Mouse (Mus musculus): ENCODE measurements around the gene Rere.
"Not testable (repeated sequence)": the region's sequence is repeated elsewhere in the genome, so short reads cannot be mapped to it uniquely, and the experiment has no call there.

Gene Rere

GRCm38 (mm10) chr4:150582966-150583776 lies 301.7 kb downstream of the Rere start:
- DNase-seq (ENCODE audit: low spot score) = peak; percentile 70

- no peak for DNase-seq (ENCODE audit: low spot score)
Measured at GRCm38 (mm10) chr4:150583777-150584135, 302.3 kb downstream of the Rere start.

- DNase-seq (ENCODE audit: low spot score) = no peak
Measured at GRCm38 (mm10) chr4:150585800-150586199, 304.4 kb downstream of the Rere start.

- no peak for DNase-seq (ENCODE audit: low spot score)
Measured at GRCm38 (mm10) chr4:150586275-150586674, 304.8 kb downstream of the Rere start.

GRCm38 (mm10) chr4:150587597-150588299 lies 306.3 kb downstream of the Rere start:
- no peak for DNase-seq (ENCODE audit: low spot score)

GRCm38 (mm10) chr4:150588300-150588621 lies 306.8 kb downstream of the Rere start:
- DNase-seq (ENCODE audit: low spot score) = no peak

- no peak for DNase-seq (ENCODE audit: low spot score)
Measured at GRCm38 (mm10) chr4:150590621-150591282, 309.3 kb downstream of the Rere start.

GRCm38 (mm10) chr4:150591602-150592001 lies 310.2 kb downstream of the Rere start:
- no peak for DNase-seq (ENCODE audit: low spot score)

GRCm38 (mm10) chr4:150592087-150592486 lies 310.6 kb downstream of the Rere start:
- DNase-seq (ENCODE audit: low spot score) = no peak

GRCm38 (mm10) chr4:150593473-150594217 lies 312.2 kb downstream of the Rere start:
- no peak for DNase-seq (ENCODE audit: low spot score)

- no peak for DNase-seq (ENCODE audit: low spot score)
Measured at GRCm38 (mm10) chr4:150594298-150594829, 312.9 kb downstream of the Rere start.

- no peak for DNase-seq (ENCODE audit: low spot score)
Measured at GRCm38 (mm10) chr4:150595071-150595470, 313.6 kb downstream of the Rere start.

- no peak for DNase-seq (ENCODE audit: low spot score)
Measured at GRCm38 (mm10) chr4:150595991-150596390, 314.5 kb downstream of the Rere start.

GRCm38 (mm10) chr4:150598686-150599085 lies 317.2 kb downstream of the Rere start:
- DNase-seq (ENCODE audit: low spot score) = no peak

GRCm38 (mm10) chr4:150599119-150599992 lies 317.9 kb downstream of the Rere start:
- DNase-seq (ENCODE audit: low spot score) = peak; percentile 38

- DNase-seq (ENCODE audit: low spot score) = not testable (repeated sequence)
Measured at GRCm38 (mm10) chr4:150600503-150600902, 319.1 kb downstream of the Rere start.

- no peak for DNase-seq (ENCODE audit: low spot score)
Measured at GRCm38 (mm10) chr4:150601489-150601888, 320.0 kb downstream of the Rere start.

- DNase-seq (ENCODE audit: low spot score) = no peak
Measured at GRCm38 (mm10) chr4:150603366-150604061, 322.1 kb downstream of the Rere start.

GRCm38 (mm10) chr4:150605804-150606203 lies 324.4 kb downstream of the Rere start:
- DNase-seq (ENCODE audit: low spot score) = no peak

- no peak for DNase-seq (ENCODE audit: low spot score)
Measured at GRCm38 (mm10) chr4:150606449-150607161, 325.2 kb downstream of the Rere start.

Measured in yolk sac, embryonic 10.5 days (tissue).